Mouse (Mus musculus): ENCODE data around the gene Olfr766-ps1. TPM values are rescaled to one million over a fixed set of nuclear protein-coding genes. Genes with fewer than 3 reads are reported as not detected.
"Not testable (repeated sequence)": the region's sequence is repeated elsewhere in the genome, so short reads cannot be mapped to it uniquely, and the experiment has no call there.

The Olfr766-ps1 gene
- polyA plus RNA-seq (2012; rRNA removed): not detected in 2 replicates

DNA sequence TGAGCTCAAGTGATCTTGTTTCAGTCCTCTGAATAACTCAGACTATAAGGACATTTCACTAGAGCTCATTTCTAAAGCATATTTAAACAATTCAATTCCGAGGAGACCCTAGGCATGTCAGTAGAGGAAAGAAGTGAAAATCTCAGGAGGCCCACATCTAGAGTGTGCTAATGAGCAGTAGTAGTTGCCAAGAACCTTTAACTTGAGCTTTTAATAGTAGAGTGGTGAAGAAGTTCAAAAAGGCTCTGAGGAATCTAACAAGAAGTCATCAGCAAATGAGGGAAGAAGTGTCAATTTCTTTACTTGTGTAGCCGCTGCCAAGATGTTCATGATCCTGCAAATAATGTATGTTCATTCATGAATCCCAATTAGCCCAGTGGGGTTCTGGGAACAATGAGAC, at the start of gene Olfr766-ps1:
TSS of gene Olfr766-ps1 (minus strand) at position 101 of the 400 bp plus-strand sequence.
- H3K4me1 ChIP-seq (replicated peaks; ENCODE audit: control insufficient read depth, insufficient read depth, low read length): no peaks in the 10 kb centered on the region
- no peaks in the 10 kb centered on the region for H3K36me3 ChIP-seq (ENCODE audit: control insufficient read depth, insufficient read depth, low read length)
- no peak within 1 kb of the TSS for H3K27ac ChIP-seq (ENCODE audit: control insufficient read depth, insufficient read depth, low read length)
- no peaks in the 10 kb centered on the region for H3K27me3 ChIP-seq (ENCODE audit: control insufficient read depth, insufficient read depth, low read length)
- TF ChIP-seq CTCF (IDR thresholded peaks at IDR 0.05; ENCODE audit: borderline replicate concordance, control insufficient read depth, extremely low read depth, insufficient read depth, low read length, poor library complexity) (no peak), POLR2A (IDR thresholded peaks at IDR 0.05; ENCODE audit: control insufficient read depth, extremely low read depth, insufficient read depth, low read length, poor library complexity) (no peak)
- no peak within 1 kb of the TSS for H3K4me3 ChIP-seq (ENCODE audit: control insufficient read depth, insufficient read depth, low read length)
- 89% methylated on average over 2 of the region's 2 CpGs for whole genome bisulfite sequencing
- DNase-seq: no peak

DNA sequence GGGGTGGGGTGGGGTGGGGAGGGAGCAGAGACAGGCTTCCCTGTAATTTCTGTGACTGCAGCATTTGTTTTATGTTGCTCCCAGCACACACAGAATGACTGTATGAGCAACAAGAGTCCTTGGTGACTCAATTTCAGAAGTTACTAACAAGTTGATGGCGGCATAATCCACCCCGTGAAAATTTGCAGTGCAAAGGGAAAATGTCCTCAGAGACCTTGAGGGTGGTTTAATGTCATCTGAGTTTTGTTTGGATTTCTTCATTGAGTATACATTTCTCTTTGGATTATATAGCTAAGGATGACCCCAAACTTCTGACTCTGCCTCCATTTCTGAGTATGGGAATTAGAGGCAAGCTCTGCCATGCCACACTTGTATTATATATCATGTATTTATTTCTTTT, 49.0 kb upstream of the Olfr766-ps1 start, which contains the start of gene Olfr769:
TSS of gene Olfr769 (minus strand) at position 101 of the 400 bp plus-strand sequence.
- Histone ChIP-seq H3K27me3 (ENCODE audit: control insufficient read depth, insufficient read depth, low read length) (no peaks in the 10 kb centered on the region), H3K4me1 (replicated peaks; ENCODE audit: control insufficient read depth, insufficient read depth, low read length) (no peaks in the 10 kb centered on the region), H3K36me3 (ENCODE audit: control insufficient read depth, insufficient read depth, low read length) (no peaks in the 10 kb centered on the region), H3K27ac (ENCODE audit: control insufficient read depth, insufficient read depth, low read length) (no peak within 1 kb of the TSS), H3K4me3 (ENCODE audit: control insufficient read depth, insufficient read depth, low read length) (no peak within 1 kb of the TSS)
- TF ChIP-seq POLR2A (IDR thresholded peaks at IDR 0.05; ENCODE audit: control insufficient read depth, extremely low read depth, insufficient read depth, low read length, poor library complexity): no peak
- 93% methylated on average over 2 of the region's 2 CpGs for WGBS
- DNase-seq: no peak

DNA sequence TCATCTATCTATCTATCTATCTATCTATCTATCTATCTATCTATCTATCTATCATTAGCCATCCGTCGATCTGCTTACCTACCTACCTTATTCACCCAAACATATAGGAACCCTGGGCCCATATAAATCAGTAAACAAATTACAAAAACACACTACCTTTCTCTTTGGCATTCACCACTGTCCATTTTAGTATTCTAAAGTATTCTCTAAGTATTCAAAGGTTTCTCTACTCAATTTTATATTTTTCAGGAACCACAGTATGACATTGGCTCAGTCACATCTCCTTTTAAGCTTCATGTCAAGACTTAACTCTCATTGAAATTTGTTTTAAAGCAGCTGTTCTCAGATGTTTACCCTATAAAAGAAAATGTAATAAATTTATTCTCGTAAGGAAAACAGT, 46.4 kb upstream of the Olfr766-ps1 start:
- 97% methylated on average over 3 of the region's 3 CpGs for WGBS
- no peak overlapping the region for H3K4me3 ChIP-seq (ENCODE audit: control insufficient read depth, insufficient read depth, low read length)
- H3K4me1 ChIP-seq (replicated peaks; ENCODE audit: control insufficient read depth, insufficient read depth, low read length): no peaks in the 10 kb centered on the region
- DNase-seq: no peak
- no peak overlapping the region for H3K27ac ChIP-seq (ENCODE audit: control insufficient read depth, insufficient read depth, low read length)
- no peaks in the 10 kb centered on the region for H3K27me3 ChIP-seq (ENCODE audit: control insufficient read depth, insufficient read depth, low read length)
- H3K36me3 ChIP-seq (ENCODE audit: control insufficient read depth, insufficient read depth, low read length): no peaks in the 10 kb centered on the region
- TF ChIP-seq CTCF (IDR thresholded peaks at IDR 0.05; ENCODE audit: borderline replicate concordance, control insufficient read depth, extremely low read depth, insufficient read depth, low read length, poor library complexity) (no peak), POLR2A (IDR thresholded peaks at IDR 0.05; ENCODE audit: control insufficient read depth, extremely low read depth, insufficient read depth, low read length, poor library complexity) (no peak)

DNA sequence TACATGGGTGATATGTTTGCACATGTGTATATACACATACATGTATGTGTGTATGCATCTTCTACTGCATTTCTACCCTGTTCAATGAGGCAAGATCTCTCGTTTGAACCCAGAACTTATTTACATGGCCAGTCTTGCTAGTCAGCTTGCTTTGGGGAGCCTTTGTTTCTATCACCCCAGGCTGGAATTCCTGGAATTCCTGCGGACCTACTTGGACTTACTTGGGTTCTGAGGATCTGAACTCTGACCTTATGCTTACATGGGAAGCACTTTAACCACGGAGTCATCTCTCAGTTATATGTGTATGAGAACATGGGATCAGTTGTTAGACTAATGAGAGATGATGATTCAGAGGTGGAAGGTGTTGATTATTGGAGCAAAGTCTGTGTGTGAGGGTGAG, 32.5 kb upstream of the Olfr766-ps1 start:
- WGBS: 53% methylated on average over 3 of the region's 3 CpGs
- no peak for DNase-seq
- no peak for TF ChIP-seq CTCF (IDR thresholded peaks at IDR 0.05; ENCODE audit: borderline replicate concordance, control insufficient read depth, extremely low read depth, insufficient read depth, low read length, poor library complexity)
- no peak for TF ChIP-seq POLR2A (IDR thresholded peaks at IDR 0.05; ENCODE audit: control insufficient read depth, extremely low read depth, insufficient read depth, low read length, poor library complexity)
- no peaks in the 10 kb centered on the region for H3K27me3 ChIP-seq (ENCODE audit: control insufficient read depth, insufficient read depth, low read length)
- H3K27ac ChIP-seq (ENCODE audit: control insufficient read depth, insufficient read depth, low read length): no peak overlapping the region
- H3K4me1 ChIP-seq (replicated peaks; ENCODE audit: control insufficient read depth, insufficient read depth, low read length): no peaks in the 10 kb centered on the region
- no peak overlapping the region for H3K4me3 ChIP-seq (ENCODE audit: control insufficient read depth, insufficient read depth, low read length)
- no peaks in the 10 kb centered on the region for H3K36me3 ChIP-seq (ENCODE audit: control insufficient read depth, insufficient read depth, low read length)

DNA sequence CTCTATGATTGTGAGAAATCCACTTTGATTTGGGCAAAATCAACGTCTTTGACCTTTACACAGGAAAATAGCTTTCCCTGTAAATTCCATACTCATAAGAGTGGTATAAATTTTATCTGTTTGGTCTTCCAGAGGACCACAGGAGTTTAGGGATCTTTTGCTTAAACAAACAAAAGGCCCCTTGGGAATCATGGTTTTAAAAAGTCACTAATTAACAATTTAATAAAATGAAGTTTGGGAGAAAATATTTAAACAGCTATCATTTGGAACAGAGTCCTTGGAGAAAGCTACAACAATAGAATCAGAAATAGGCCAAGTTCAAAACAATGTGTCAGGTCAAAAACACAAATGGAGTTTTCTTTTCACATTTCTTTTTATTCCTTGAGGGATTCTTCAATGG, 30.5 kb upstream of the Olfr766-ps1 start, which contains the start of gene Olfr768:
TSS of gene Olfr768 (minus strand) at position 101 of the 400 bp plus-strand sequence.
- DNase-seq: no peak
- Histone ChIP-seq H3K27me3 (ENCODE audit: control insufficient read depth, insufficient read depth, low read length) (no peaks in the 10 kb centered on the region), H3K36me3 (ENCODE audit: control insufficient read depth, insufficient read depth, low read length) (no peaks in the 10 kb centered on the region), H3K27ac (ENCODE audit: control insufficient read depth, insufficient read depth, low read length) (no peak within 1 kb of the TSS), H3K4me3 (ENCODE audit: control insufficient read depth, insufficient read depth, low read length) (no peak within 1 kb of the TSS), H3K4me1 (replicated peaks; ENCODE audit: control insufficient read depth, insufficient read depth, low read length) (no peaks in the 10 kb centered on the region)
- TF ChIP-seq POLR2A (IDR thresholded peaks at IDR 0.05; ENCODE audit: control insufficient read depth, extremely low read depth, insufficient read depth, low read length, poor library complexity): no peak
- WGBS: 82% methylated on average over 1 of the region's 1 CpGs

DNA sequence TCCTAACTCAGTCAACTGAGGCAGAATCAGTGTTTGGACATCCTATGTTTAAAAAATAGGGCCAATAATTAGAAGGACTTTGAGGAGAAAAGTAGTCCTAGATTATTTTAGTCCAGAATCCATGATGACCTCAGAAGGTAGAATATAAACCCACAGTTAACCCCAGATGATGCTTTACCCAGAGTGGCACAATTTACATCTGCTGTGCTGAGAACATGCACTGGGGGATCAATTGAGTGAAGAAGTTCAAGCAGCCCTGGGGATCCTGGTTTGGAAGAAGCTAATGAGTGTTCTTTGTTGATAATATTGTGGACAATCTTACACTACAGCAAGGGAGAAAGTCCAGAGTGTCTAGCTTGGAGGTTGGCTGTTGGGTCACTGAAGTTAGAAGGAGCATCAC, 14.0 kb upstream of the Olfr766-ps1 start, which contains the start of gene Olfr767:
TSS of gene Olfr767 (minus strand) at position 101 of the 400 bp plus-strand sequence.
- H3K4me3 ChIP-seq (ENCODE audit: control insufficient read depth, insufficient read depth, low read length); H3K36me3 ChIP-seq (ENCODE audit: control insufficient read depth, insufficient read depth, low read length); H3K27ac ChIP-seq (ENCODE audit: control insufficient read depth, insufficient read depth, low read length); H3K4me1 ChIP-seq (replicated peaks; ENCODE audit: control insufficient read depth, insufficient read depth, low read length); DNase-seq; H3K27me3 ChIP-seq (ENCODE audit: control insufficient read depth, insufficient read depth, low read length): not testable (repeated sequence)

DNA sequence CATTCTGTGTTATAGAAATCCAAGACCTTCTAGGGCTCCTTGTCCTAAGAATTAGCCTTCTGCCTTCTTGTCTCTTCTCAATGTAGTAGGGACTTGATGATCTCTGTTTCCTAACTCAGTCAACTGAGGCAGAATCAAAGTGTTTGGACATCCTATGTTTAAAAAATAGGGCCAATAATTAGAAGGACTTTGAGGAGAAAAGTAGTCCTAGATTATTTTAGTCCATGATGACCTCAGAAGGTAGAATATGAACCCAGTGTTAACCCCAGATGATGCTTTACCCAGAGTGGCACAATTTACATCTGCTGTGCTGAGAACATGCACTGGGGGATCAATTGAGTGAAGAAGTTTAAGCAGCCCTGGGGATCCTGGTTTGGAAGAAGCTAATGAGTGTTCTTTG, 18.9 kb downstream of the Olfr766-ps1 start, which contains the start of gene Olfr765:
TSS of gene Olfr765 (minus strand) at position 101 of the 400 bp plus-strand sequence.
- H3K27ac ChIP-seq (ENCODE audit: control insufficient read depth, insufficient read depth, low read length); H3K4me3 ChIP-seq (ENCODE audit: control insufficient read depth, insufficient read depth, low read length): not testable (repeated sequence)

More for the DNA sequence above, 18.9 kb downstream of the Olfr766-ps1 start, which contains the start of gene Olfr765:
- H3K4me1 ChIP-seq (replicated peaks; ENCODE audit: control insufficient read depth, insufficient read depth, low read length); DNase-seq; H3K36me3 ChIP-seq (ENCODE audit: control insufficient read depth, insufficient read depth, low read length); H3K27me3 ChIP-seq (ENCODE audit: control insufficient read depth, insufficient read depth, low read length): not testable (repeated sequence)
